ENCODE assay signal across 10 mouse cellular contexts in the genomic region with DNA sequence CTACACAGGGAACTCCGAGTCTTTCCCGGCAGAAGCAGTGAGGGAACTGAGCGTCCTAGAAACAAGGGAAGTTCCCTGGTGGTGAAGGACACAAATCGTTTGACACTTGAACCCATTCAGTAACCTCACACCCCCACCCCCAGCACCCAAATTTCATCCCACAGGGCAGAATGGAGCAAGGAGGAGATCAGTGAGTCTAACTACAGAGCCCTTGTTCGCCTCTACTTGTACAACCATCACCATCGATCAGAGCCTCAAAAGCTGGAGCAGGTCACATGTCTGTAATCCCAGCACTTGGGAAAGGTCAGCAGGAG. TPM values are rescaled to one million over a fixed set of nuclear protein-coding genes. Genes with fewer than 3 reads are reported as not detected.
DNase-seq lines count a peak whose midpoint lies in the region; ATAC-seq and TF ChIP-seq lines count a peak whose summit lies in the region.
"Had no signal": no experiment of that assay in that cellular context is flagged by ENCODE, and none has a peak within 500 bp of the region (broad histone marks: within the 10 kb centered on the region; RNA-seq: fewer than 3 reads in every experiment).

No protein-coding gene starts in this region.

- intact Hi-C loops in gastrocnemius, adult 2 months (cut with DNase I): loop anchor here (2.0 kb wide), 1 partner anchor 90 kb away; no protein-coding TSS in a partner anchor

- H3K4me1 ChIP-seq in liver, adult 2 months (ENCODE audit: control insufficient read depth, insufficient read depth, low read length): peaks cover 7% of the 10 kb centered on the region
- H3K4me1 ChIP-seq in embryonic facial prominence, embryonic 12.5 days: peaks cover 36% of the 10 kb centered on the region
- H3K4me1 ChIP-seq in liver, postnatal 0 days (ENCODE audit: insufficient read depth): peaks cover 27% of the 10 kb centered on the region
- H3K4me1 ChIP-seq in midbrain, embryonic 13.5 days (replicated peaks): peaks cover 20% of the 10 kb centered on the region

- peaks cover 17% of the 10 kb centered on the region for H3K79me2 ChIP-seq in liver, adult 2 months (ENCODE audit: control insufficient read depth, insufficient read depth, low read length)

- peak overlapping the region; percentile 7; the same call in 1 of the 2 replicates for H3K9ac ChIP-seq in liver, adult 2 months (ENCODE audit: low read depth, low read length)
- no peak overlapping the region for H3K9ac ChIP-seq in embryonic facial prominence, embryonic 12.5 days
- 0 out of 2 replicates have a peak overlapping the region, but pooled peaks have one; percentile 8 for H3K9ac ChIP-seq in liver, postnatal 0 days (replicated peaks)
- no peak overlapping the region for H3K9ac ChIP-seq in midbrain, embryonic 13.5 days (replicated peaks)

- no peak for DNase-seq in gastrocnemius, adult 2 months
- DNase-seq in gastrocnemius, adult 8-10 months (ENCODE audit: low spot score in 2 of 2): no peak
- no peak for DNase-seq in liver, adult 2 months (ENCODE audit: extremely low read depth, low read depth, low spot score)
- no peak for DNase-seq in liver
- DNase-seq in liver, postnatal 0 days: peak; percentile 57
- DNase-seq in gastrocnemius, postnatal 4 days (ENCODE audit: low spot score in 2 of 2): no peak

- peak; percentile 72 for TF ChIP-seq EP300 in liver, postnatal 0 days (IDR thresholded peaks at IDR 0.05; ENCODE audit: low read depth)

- peak overlapping the region; percentile 82 for H3K4me3 ChIP-seq in gastrocnemius, adult 2 months
- H3K4me3 ChIP-seq in liver, adult 2 months (ENCODE audit: insufficient read depth, low read depth, low read length): no peak overlapping the region
- 0 out of 2 replicates have a peak overlapping the region, but pooled peaks have one; percentile 66 for H3K4me3 ChIP-seq in embryonic facial prominence, embryonic 12.5 days
- H3K4me3 ChIP-seq in liver, postnatal 0 days (ENCODE audit: low read depth, low read length): peak overlapping the region; percentile 66; the same call in 1 of the 2 replicates
- no peak overlapping the region for H3K4me3 ChIP-seq in midbrain, embryonic 13.5 days (replicated peaks)

- no peak for TF ChIP-seq CTCF in gastrocnemius, adult 2 months (IDR thresholded peaks at IDR 0.05)
- TF ChIP-seq CTCF in liver, adult 2 months (IDR thresholded peaks at IDR 0.05; ENCODE audit: low read depth, low read length): no peak
- no peak for TF ChIP-seq CTCF in liver, postnatal 0 days (IDR thresholded peaks at IDR 0.05; ENCODE audit: low read depth)

- peak; percentile 1; the same call in 1 of the 2 replicates for ATAC-seq in embryonic facial prominence, embryonic 12.5 days (ENCODE audit: insufficient number of reproducible peaks, insufficient read depth, low FRiP score, low TSS enrichment)
- no peak; the same call in 1 of the 2 replicates for ATAC-seq in liver, postnatal 0 days
- no peak for ATAC-seq in midbrain, embryonic 13.5 days

- H3K36me3 ChIP-seq in liver, adult 2 months (ENCODE audit: control insufficient read depth, insufficient read depth, low read length): no peaks in the 10 kb centered on the region
- H3K36me3 ChIP-seq in embryonic facial prominence, embryonic 12.5 days: peaks cover 7% of the 10 kb centered on the region; the same call in 1 of the 2 replicates
- H3K36me3 ChIP-seq in liver, postnatal 0 days (replicated peaks; ENCODE audit: insufficient read depth, low read length): 0 out of 2 replicates have a peak, but pooled peaks cover 4% of the 10 kb centered on the region
- H3K36me3 ChIP-seq in midbrain, embryonic 13.5 days: no peaks in the 10 kb centered on the region

- WGBS in liver, adult 2 months: 3% methylated on average over 6 of the region's 6 CpGs
- 34% methylated on average over 6 of the region's 6 CpGs for WGBS in embryonic facial prominence, embryonic 12.5 days
- 37% methylated on average over 6 of the region's 6 CpGs for WGBS in liver, postnatal 0 days (ENCODE audit: insufficient replicate concordance)
- 60% methylated on average over 6 of the region's 6 CpGs for WGBS in midbrain, embryonic 13.5 days

- TF ChIP-seq POLR2A in liver, adult 2 months (IDR thresholded peaks at IDR 0.05; ENCODE audit: extremely low read depth, insufficient read depth, low read length): no peak

- H3K9me3 ChIP-seq in embryonic facial prominence, embryonic 12.5 days: no peaks in the 10 kb centered on the region
- H3K9me3 ChIP-seq in liver, postnatal 0 days (ENCODE audit: low read length): no peaks in the 10 kb centered on the region
- no peaks in the 10 kb centered on the region for H3K9me3 ChIP-seq in midbrain, embryonic 13.5 days

- peak overlapping the region; percentile 87 for H3K4me2 ChIP-seq in embryonic facial prominence, embryonic 12.5 days (replicated peaks)
- H3K4me2 ChIP-seq in liver, postnatal 0 days (ENCODE audit: low read depth, low read length): peak overlapping the region; percentile 80
- no peak overlapping the region for H3K4me2 ChIP-seq in midbrain, embryonic 13.5 days (replicated peaks)

- no peaks in the 10 kb centered on the region for H3K27me3 ChIP-seq in liver, adult 2 months (ENCODE audit: control insufficient read depth, insufficient read depth, low read length)
- H3K27me3 ChIP-seq in embryonic facial prominence, embryonic 12.5 days: no peaks in the 10 kb centered on the region
- no peaks in the 10 kb centered on the region for H3K27me3 ChIP-seq in liver, postnatal 0 days (ENCODE audit: insufficient read depth, low read length)
- peaks cover 12% of the 10 kb centered on the region; the same call in 1 of the 2 replicates for H3K27me3 ChIP-seq in midbrain, embryonic 13.5 days

- H3K27ac ChIP-seq in gastrocnemius, adult 2 months: peak overlapping the region; percentile 92
- peak overlapping the region; percentile 88 for H3K27ac ChIP-seq in liver, adult 2 months (replicated peaks; ENCODE audit: insufficient read depth, low read depth, low read length)
- peak overlapping the region; percentile 96 for H3K27ac ChIP-seq in embryonic facial prominence, embryonic 12.5 days
- H3K27ac ChIP-seq in liver, postnatal 0 days (ENCODE audit: low read depth): peak overlapping the region; percentile 86
- H3K27ac ChIP-seq in midbrain, embryonic 13.5 days: no peak overlapping the region

RNA-seq across cellular contexts. Expression of a gene that starts 0.7 kb away (rescaled TPM):
- total RNA-seq in gastrocnemius, adult 2 months (2021): 10 to 100 TPM; 42.2 to 82.6 TPM
- 10 to 100 TPM; 25.1 to 51.9 (median 30.1) TPM for total RNA-seq in gastrocnemius, adult 8-10 months (2022)
- total RNA-seq in liver, adult 2 months (2014; rRNA removed): 270 and 282 TPM in 2 replicates
- 968 and 1,028 TPM in 2 replicates for polyA plus RNA-seq in liver, adult 2 months (2012; rRNA removed)
- 864 and 899 TPM in 2 replicates for polyA plus RNA-seq in embryonic facial prominence, embryonic 12.5 days (2016; fragmentation: Nextera tagmentation; extraction: Ambion mirVana)
- 798 and 816 TPM in 2 replicates for polyA plus RNA-seq in liver, postnatal 0 days (2015; fragmentation: Nextera tagmentation; extraction: Ambion mirVana)
- polyA plus RNA-seq in midbrain, embryonic 13.5 days (2015; fragmentation: Nextera tagmentation; extraction: Ambion mirVana): 125 and 144 TPM in 2 replicates
- total RNA-seq in gastrocnemius, postnatal 4 days (2021): 100 to 1,000 TPM; 238 to 274 TPM

RNA-seq across cellular contexts. Expression of a gene that starts 0.8 kb away (rescaled TPM):
- not detected for total RNA-seq in gastrocnemius, adult 2 months (2021)
- total RNA-seq in gastrocnemius, adult 8-10 months (2022): not detected
- total RNA-seq in liver, adult 2 months (2014; rRNA removed): not detected in 2 replicates
- not detected in 2 replicates for polyA plus RNA-seq in liver, adult 2 months (2012; rRNA removed)
- 0.65 TPM in 1 of 2 replicates, not detected in the other for polyA plus RNA-seq in embryonic facial prominence, embryonic 12.5 days (2016; fragmentation: Nextera tagmentation; extraction: Ambion mirVana)
- 0.59 TPM in 1 of 2 replicates, not detected in the other for polyA plus RNA-seq in liver, postnatal 0 days (2015; fragmentation: Nextera tagmentation; extraction: Ambion mirVana)
- polyA plus RNA-seq in midbrain, embryonic 13.5 days (2015; fragmentation: Nextera tagmentation; extraction: Ambion mirVana): not detected in 2 replicates
- total RNA-seq in gastrocnemius, postnatal 4 days (2021): not detected
- total RNA-seq: adrenal gland, postnatal 14 days had no signal
- polyA plus RNA-seq: midbrain, embryonic 16.5 days had no signal

RNA-seq across cellular contexts. Expression of a gene that starts 6.4 kb away (rescaled TPM):
- under 1 TPM in 1 of 2 experiments, not detected in 1; 0.33 TPM for total RNA-seq in gastrocnemius, adult 2 months (2021)
- under 1 TPM in 2 of 4 experiments, not detected in 2; 0.34 to 0.53 TPM for total RNA-seq in gastrocnemius, adult 8-10 months (2022)
- total RNA-seq in liver, adult 2 months (2014; rRNA removed): 0.40 and 0.55 TPM in 2 replicates
- polyA plus RNA-seq in liver, adult 2 months (2012; rRNA removed): 0.76 and 1.0 TPM in 2 replicates
- 4.2 and 4.5 TPM in 2 replicates for polyA plus RNA-seq in embryonic facial prominence, embryonic 12.5 days (2016; fragmentation: Nextera tagmentation; extraction: Ambion mirVana)
- 0.41 and 0.48 TPM in 2 replicates for polyA plus RNA-seq in liver, postnatal 0 days (2015; fragmentation: Nextera tagmentation; extraction: Ambion mirVana)
- polyA plus RNA-seq in midbrain, embryonic 13.5 days (2015; fragmentation: Nextera tagmentation; extraction: Ambion mirVana): 0.22 and 0.27 TPM in 2 replicates
- total RNA-seq in gastrocnemius, postnatal 4 days (2021): 1 to 10 TPM; 2.0 to 2.4 TPM

RNA-seq across cellular contexts. Expression of a gene that starts 10.5 kb away (rescaled TPM):
- 1 to 10 TPM in 1 of 2 experiments, under 1 TPM in 1; 0.69 to 1.4 TPM for total RNA-seq in gastrocnemius, adult 2 months (2021)
- under 1 TPM; 0.34 to 0.99 (median 0.77) TPM for total RNA-seq in gastrocnemius, adult 8-10 months (2022)
- 11.2 and 11.3 TPM in 2 replicates for total RNA-seq in liver, adult 2 months (2014; rRNA removed)
- polyA plus RNA-seq in liver, adult 2 months (2012; rRNA removed): 48.6 and 79.4 TPM in 2 replicates
- 35.5 and 37.6 TPM in 2 replicates for polyA plus RNA-seq in embryonic facial prominence, embryonic 12.5 days (2016; fragmentation: Nextera tagmentation; extraction: Ambion mirVana)
- 33.4 and 38.6 TPM in 2 replicates for polyA plus RNA-seq in liver, postnatal 0 days (2015; fragmentation: Nextera tagmentation; extraction: Ambion mirVana)
- 10.2 and 10.3 TPM in 2 replicates for polyA plus RNA-seq in midbrain, embryonic 13.5 days (2015; fragmentation: Nextera tagmentation; extraction: Ambion mirVana)
- 1 to 10 TPM; 4.9 to 8.2 TPM for total RNA-seq in gastrocnemius, postnatal 4 days (2021)

RNA-seq across cellular contexts. Expression of a gene that starts 15.3 kb away (rescaled TPM):
- total RNA-seq in gastrocnemius, adult 2 months (2021): 1 to 10 TPM; 3.8 to 5.6 TPM
- 1 to 10 TPM; 1.4 to 2.8 (median 2.2) TPM for total RNA-seq in gastrocnemius, adult 8-10 months (2022)
- 16.6 and 19.1 TPM in 2 replicates for total RNA-seq in liver, adult 2 months (2014; rRNA removed)
- 41.3 and 43.3 TPM in 2 replicates for polyA plus RNA-seq in liver, adult 2 months (2012; rRNA removed)
- polyA plus RNA-seq in embryonic facial prominence, embryonic 12.5 days (2016; fragmentation: Nextera tagmentation; extraction: Ambion mirVana): 23.0 and 24.4 TPM in 2 replicates
- 5.5 and 6.3 TPM in 2 replicates for polyA plus RNA-seq in liver, postnatal 0 days (2015; fragmentation: Nextera tagmentation; extraction: Ambion mirVana)
- polyA plus RNA-seq in midbrain, embryonic 13.5 days (2015; fragmentation: Nextera tagmentation; extraction: Ambion mirVana): 8.4 and 8.7 TPM in 2 replicates
- 10 to 100 TPM; 15.8 to 16.6 TPM for total RNA-seq in gastrocnemius, postnatal 4 days (2021)

Comparison
In these comparisons a context has a peak if more than half of its experiments do, and no peak if none do; other contexts are left out.
1. H3K4me3 ChIP-seq: peak in gastrocnemius, adult 2 months (single experiment), embryonic facial prominence, embryonic 12.5 days (single experiment) and liver, postnatal 0 days (single experiment); none in liver, adult 2 months (single experiment) and midbrain, embryonic 13.5 days (single experiment).
2. H3K9ac ChIP-seq: peak in liver, adult 2 months (single experiment) and liver, postnatal 0 days (single experiment); none in embryonic facial prominence, embryonic 12.5 days (single experiment) and midbrain, embryonic 13.5 days (single experiment).